Mouse (Mus musculus) heart, embryonic 16.5 days (tissue): ENCODE data around the gene Uri1. TPM values are rescaled to one million over a fixed set of nuclear protein-coding genes. Genes with fewer than 3 reads are reported as not detected.

ENCODE experiments used
- ATAC-seq: fragments of 200-750 bp; cut with Nextera tagmentation; replicated peaks from 2 replicates; pipeline ENCODE4 v1.8.0; 2017; ENCODE audit warnings: moderate number of reproducible peaks; ENCODE audit not compliant: insufficient read depth, low FRiP score; ENCODE audit errors: extremely low read depth
- H3K27ac ChIP-seq: fragments of 300-500 bp; sonication (generic); 2 replicates; pipeline ENCODE4 v1.5.1; 2014; ENCODE audit warnings: mild to moderate bottlenecking, low read length, control low read depth, moderate library complexity
- H3K27me3 ChIP-seq: fragments of 300-500 bp; sonication (generic); 2 replicates; pipeline ENCODE4 v1.6.1; 2014; ENCODE audit warnings: low read length, mixed read lengths; ENCODE audit not compliant: control insufficient read depth, insufficient read depth
- H3K36me3 ChIP-seq: fragments of 300-500 bp; sonication (generic); 2 replicates; pipeline ENCODE4 v1.6.1; 2014; ENCODE audit not compliant: control insufficient read depth, insufficient read depth
- H3K4me1 ChIP-seq: fragments of 300-500 bp; sonication (generic); 2 replicates; pipeline ENCODE4 v1.6.1; 2014; ENCODE audit warnings: low read length, mixed read lengths; ENCODE audit not compliant: control insufficient read depth, insufficient read depth
- H3K4me2 ChIP-seq: fragments of 300-500 bp; sonication (generic); 2 replicates; pipeline ENCODE4 v1.6.1; 2014; ENCODE audit warnings: low read depth, mild to moderate bottlenecking, control low read depth, low read length
- H3K4me3 ChIP-seq: fragments of 300-500 bp; sonication (generic); 2 replicates; pipeline ENCODE4 v1.5.1; 2014; ENCODE audit warnings: mild to moderate bottlenecking, control low read depth, low read length
- H3K9ac ChIP-seq: fragments of 300-500 bp; sonication (generic); 2 replicates; pipeline ENCODE4 v1.6.1; 2014; ENCODE audit warnings: low read length, control low read depth
- H3K9me3 ChIP-seq: fragments of 300-500 bp; sonication (generic); replicated peaks from 2 replicates; pipeline ENCODE4 v1.6.1; 2016; ENCODE audit warnings: low read length; ENCODE audit not compliant: control insufficient read depth
- WGBS: fragments of 180-500 bp; shearing (Covaris S2); extraction: QIAGEN DNeasy Blood & Tissue Kit; methylation state at CpG from one replicate; pipeline ENCODE4 v1.1.7; 2014; 5-methylcytosine and 5-hydroxymethylcytosine counted together
- polyA plus RNA-seq: library from polyadenylated mRNA; unstranded; fragments of >200 nt; fragmentation: Nextera tagmentation; extraction: Ambion mirVana; gene quantifications from 2 replicates; pipeline ENCODE4 v1.2.1, GENCODE M21; 2015

The Uri1 gene
- polyA plus RNA-seq, 1 experiment from 2014 or later, result 29.6 TPM

DNA sequence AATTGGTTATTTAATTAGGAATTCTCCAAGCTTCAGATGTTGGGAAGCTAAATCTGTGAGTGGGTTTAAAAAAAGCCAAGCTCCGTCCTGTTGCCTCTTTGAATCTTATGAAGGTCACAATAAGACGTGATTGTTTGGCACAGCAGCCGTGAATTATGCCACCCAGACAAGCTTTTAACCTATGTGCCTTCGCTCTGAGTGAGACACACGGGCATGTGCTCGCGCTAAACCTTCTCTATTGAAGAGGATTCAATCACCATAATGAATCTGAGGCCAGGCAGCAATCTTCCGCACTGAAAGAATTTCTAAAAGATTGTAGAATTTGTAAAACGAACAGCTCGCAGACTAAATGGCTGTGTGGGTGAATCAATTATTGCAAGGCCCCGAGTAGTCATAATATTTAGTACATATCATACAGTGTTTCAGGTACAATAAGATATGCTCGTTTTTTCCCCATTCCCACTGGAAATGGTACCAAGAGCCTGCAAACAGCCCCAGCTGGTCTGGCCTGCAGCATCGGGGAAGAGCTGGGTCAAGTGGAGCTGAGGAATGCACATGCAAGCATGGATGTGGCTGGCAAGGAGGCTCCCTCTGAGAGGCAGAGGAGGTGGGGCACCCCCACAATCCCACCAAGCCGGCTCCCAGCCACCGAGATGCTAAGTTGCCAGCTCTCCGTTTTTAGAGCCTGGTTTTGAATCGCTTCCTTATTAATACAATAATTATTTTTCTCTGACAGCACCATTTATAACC, 101.5 kb downstream of the Uri1 start:
- no peak overlapping the region for H3K27ac ChIP-seq
- H3K27me3 ChIP-seq, result no peaks in the 10 kb centered on the region
- H3K4me2 ChIP-seq, result no peak overlapping the region
- no peaks in the 10 kb centered on the region for H3K36me3 ChIP-seq
- H3K4me1 ChIP-seq, result no peaks in the 10 kb centered on the region
- WGBS, result 73% methylated on average over 17 of the region's 17 CpGs
- H3K9me3 ChIP-seq, result 0 out of 2 replicates have a peak, but pooled peaks cover 3% of the 10 kb centered on the region
- ATAC-seq, result no peak
- no peak overlapping the region for H3K9ac ChIP-seq
- no peak overlapping the region for H3K4me3 ChIP-seq

DNA sequence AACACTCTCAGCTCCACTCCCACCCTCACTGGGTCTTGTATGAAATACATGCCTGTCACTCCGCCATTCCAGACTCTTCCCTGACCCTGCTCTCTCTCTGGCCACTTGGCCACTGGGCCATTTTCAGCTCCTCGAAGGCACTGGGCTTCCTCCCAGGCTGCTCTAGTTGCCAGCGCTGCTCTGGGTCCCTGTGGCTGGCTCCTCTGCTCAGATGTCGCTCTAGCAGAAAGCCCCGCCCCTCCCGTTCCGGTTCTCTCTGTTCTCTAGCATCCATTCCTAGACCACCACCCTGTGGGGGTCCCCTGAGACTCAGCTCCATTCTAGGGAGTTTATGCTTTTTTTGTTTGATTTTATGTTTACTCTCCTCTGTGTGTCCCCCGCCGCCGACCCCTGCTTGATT, 104.4 kb downstream of the Uri1 start:
- H3K9me3 ChIP-seq, result 0 out of 2 replicates have a peak, but pooled peaks cover 3% of the 10 kb centered on the region
- no peak overlapping the region for H3K27ac ChIP-seq
- H3K27me3 ChIP-seq, result no peaks in the 10 kb centered on the region
- no peaks in the 10 kb centered on the region for H3K4me1 ChIP-seq
- ATAC-seq, result no peak
- no peak overlapping the region for H3K9ac ChIP-seq
- H3K36me3 ChIP-seq, result no peaks in the 10 kb centered on the region
- H3K4me3 ChIP-seq, result no peak overlapping the region
- 49% methylated on average over 10 of the region's 10 CpGs for WGBS
- H3K4me2 ChIP-seq, result no peak overlapping the region

DNA sequence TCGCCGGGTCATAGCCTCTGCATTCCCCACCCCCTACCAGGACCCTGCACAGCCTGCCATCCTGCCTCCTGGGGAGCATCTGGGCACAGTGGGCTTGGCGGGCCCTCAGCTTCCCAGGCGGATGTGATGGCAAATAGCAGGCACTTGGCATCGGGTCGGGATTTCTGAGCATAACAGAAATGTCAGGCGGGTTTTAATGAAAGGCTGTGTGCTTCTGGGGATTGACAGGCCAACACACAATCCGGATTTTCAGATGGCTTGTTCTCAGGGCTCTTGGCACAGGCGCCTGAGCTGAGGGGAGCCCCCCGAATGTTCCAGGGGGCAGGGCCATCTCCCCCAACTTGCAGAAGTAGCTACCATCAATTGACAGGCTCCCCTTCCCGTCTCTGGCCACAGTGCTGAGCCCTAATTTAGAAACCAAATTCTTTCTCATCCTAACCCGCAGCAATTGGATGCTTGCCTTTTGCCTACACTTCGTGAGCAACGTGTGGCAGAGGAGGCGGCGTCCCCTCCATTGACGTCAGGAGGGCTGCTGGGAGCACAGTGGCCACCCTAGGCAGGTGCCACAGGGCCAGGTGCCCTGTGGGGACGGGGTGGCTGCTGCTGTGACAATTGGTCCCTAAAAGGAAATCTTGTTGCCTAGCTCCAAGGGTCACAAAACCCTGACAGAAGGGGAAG, 106.5 kb downstream of the Uri1 start:
- no peak overlapping the region for H3K27ac ChIP-seq
- H3K9ac ChIP-seq, result no peak overlapping the region
- WGBS, result 59% methylated on average over 18 of the region's 18 CpGs
- no peaks in the 10 kb centered on the region for H3K9me3 ChIP-seq
- H3K36me3 ChIP-seq, result no peaks in the 10 kb centered on the region
- H3K4me2 ChIP-seq, result no peak overlapping the region
- no peak for ATAC-seq
- H3K27me3 ChIP-seq, result no peaks in the 10 kb centered on the region
- H3K4me3 ChIP-seq, result no peak overlapping the region
- H3K4me1 ChIP-seq, result no peaks in the 10 kb centered on the region

DNA sequence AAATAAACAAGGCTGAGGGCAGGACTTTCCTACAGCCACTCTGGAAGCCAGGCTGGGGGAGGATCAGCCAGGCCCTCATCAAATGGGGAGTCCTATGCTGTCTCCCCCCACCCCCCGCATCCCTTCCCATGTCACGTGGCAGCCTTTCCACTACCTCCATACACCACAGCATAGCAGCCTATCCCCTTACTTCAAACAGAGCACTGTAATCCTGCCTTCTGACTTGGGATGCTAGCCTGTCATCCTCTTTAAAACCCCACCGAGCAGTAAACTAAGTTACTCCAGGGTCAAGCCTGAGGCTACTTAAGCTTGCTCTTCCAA, 111.6 kb downstream of the Uri1 start:
- 30% methylated on average over 3 of the region's 3 CpGs for WGBS
- Histone ChIP-seq H3K27ac (no peak overlapping the region), H3K27me3 (no peaks in the 10 kb centered on the region), H3K4me3 (no peak overlapping the region), H3K9ac (no peak overlapping the region), H3K9me3 (no peaks in the 10 kb centered on the region), H3K4me1 (no peaks in the 10 kb centered on the region), H3K4me2 (no peak overlapping the region), H3K36me3 (no peaks in the 10 kb centered on the region)
- no peak for ATAC-seq

DNA sequence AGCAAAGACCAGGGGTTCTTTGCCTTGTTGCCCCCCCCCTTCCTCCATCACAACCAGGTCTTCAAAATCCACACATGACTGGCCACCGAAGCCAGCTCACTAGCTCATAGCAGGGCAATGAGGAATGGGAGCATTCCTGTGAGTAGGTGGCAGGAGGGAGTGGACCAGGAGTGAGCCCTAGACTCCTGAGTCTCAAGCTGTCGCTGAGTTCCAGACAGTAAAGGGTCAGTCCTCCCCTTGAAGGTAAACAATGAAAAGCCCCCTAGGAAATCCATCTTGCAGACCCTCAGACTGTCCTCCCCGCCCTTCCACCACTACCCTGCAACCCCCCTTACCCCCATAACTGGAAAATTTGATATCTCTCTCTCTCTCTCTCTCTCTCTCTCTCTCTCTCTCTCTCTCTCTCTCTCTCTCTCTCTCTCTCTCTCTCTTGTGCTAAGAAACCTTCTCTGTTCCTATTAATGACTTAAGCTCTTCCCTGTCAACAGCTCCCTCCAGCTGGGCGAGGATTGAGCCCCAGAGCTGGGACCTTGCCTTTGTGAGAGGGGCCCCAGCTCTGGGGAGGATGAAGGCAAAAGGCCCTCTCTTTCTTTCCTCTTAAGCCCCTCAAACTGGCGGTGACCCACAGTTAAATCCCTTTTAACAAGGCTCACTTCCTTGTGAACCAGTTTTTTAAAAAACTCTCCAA, 112.1 kb downstream of the Uri1 start:
- Histone ChIP-seq H3K4me2 (no peak overlapping the region), H3K4me1 (no peaks in the 10 kb centered on the region), H3K4me3 (no peak overlapping the region), H3K36me3 (no peaks in the 10 kb centered on the region), H3K27ac (no peak overlapping the region), H3K9ac (no peak overlapping the region), H3K9me3 (no peaks in the 10 kb centered on the region), H3K27me3 (no peaks in the 10 kb centered on the region)
- WGBS, result 37% methylated on average over 5 of the region's 5 CpGs
- no peak for ATAC-seq

DNA sequence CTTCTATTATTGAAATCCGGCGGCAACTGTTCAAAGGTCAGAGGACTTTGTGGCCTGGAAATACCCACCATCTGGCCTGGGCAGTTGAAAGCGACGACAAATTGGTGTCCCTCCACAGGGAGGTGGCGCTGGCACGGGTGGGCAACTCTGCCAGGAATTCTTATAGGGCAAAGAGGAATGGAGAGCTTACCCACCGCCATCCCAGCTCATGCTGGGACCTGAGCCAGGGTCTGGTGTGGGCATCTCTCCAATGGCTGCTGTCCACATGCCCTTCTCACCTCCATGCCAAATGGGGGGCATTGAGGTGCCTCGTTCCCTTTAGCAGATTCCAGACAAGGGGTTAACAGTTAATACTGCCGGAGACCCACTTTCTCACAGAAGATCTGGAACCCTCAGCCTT, 113.2 kb downstream of the Uri1 start:
- Histone ChIP-seq H3K4me2 (no peak overlapping the region), H3K4me1 (no peaks in the 10 kb centered on the region), H3K27ac (no peak overlapping the region), H3K9me3 (no peaks in the 10 kb centered on the region), H3K4me3 (no peak overlapping the region), H3K9ac (no peak overlapping the region), H3K27me3 (no peaks in the 10 kb centered on the region), H3K36me3 (no peaks in the 10 kb centered on the region)
- WGBS, result 76% methylated on average over 9 of the region's 9 CpGs
- ATAC-seq, result no peak

Other genes starting within 250 kb of the Uri1 start
- 4.7 and 5.8 TPM in 2 replicates for gene Zfp536, start 249.9 kb downstream of the Uri1 start, polyA plus RNA-seq
- gene Ccne1, start 84.0 kb upstream of the Uri1 start, polyA plus RNA-seq, result 28.6 and 30.0 TPM in 2 replicates
- 20.0 and 25.9 TPM in 2 replicates for gene 1600014C10Rik, start 159.7 kb upstream of the Uri1 start, polyA plus RNA-seq
- gene Plekhf1, start 204.5 kb upstream of the Uri1 start, polyA plus RNA-seq, result 7.3 and 7.7 TPM in 2 replicates
- gene Pop4, start 247.9 kb upstream of the Uri1 start, polyA plus RNA-seq, result 37.3 and 41.2 TPM in 2 replicates